Mouse (Mus musculus): ENCODE measurements around the gene Gcn1l1. TPM values are rescaled to one million over a fixed set of nuclear protein-coding genes. Genes with fewer than 3 reads are reported as not detected.
A peak's percentile ranks its signal among the peaks of the same experiment; 100 is the strongest.

Gene Gcn1l1
- polyA plus RNA-seq, 1 experiment from 2014 or later, result 56.0 TPM

DNA sequence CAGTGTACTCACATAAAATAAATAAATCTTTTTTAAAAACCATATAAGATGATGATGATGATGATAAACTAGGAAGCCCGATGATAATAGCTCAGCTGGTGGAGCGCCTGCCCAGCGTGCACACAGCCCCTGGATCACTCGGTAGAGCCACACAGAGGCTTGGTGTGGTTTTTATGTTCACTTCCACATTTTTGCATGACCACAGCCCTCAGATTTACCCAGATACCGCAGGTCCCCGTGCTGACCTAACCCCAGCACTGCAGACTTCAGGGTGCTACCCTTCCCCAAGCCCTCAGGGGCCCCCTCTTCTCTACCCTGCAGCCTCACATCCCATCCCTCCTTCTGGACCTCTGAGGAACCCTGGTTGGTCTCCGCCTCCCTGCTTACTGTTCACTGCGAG lies 63.0 kb downstream of the Gcn1l1 start:
- Histone ChIP-seq H3K9ac (ENCODE audit: low read depth, low read length) (no peak overlapping the region), H3K9me3 (ENCODE audit: control insufficient read depth, low read length) (no peaks in the 10 kb centered on the region), H3K4me2 (replicated peaks; ENCODE audit: low read depth, low read length) (no peak overlapping the region), H3K27me3 (ENCODE audit: control insufficient read depth, insufficient read depth, low read length) (no peaks in the 10 kb centered on the region), H3K36me3 (ENCODE audit: control insufficient read depth, insufficient read depth, low read length) (no peaks in the 10 kb centered on the region; the same call in 1 of the 2 replicates), H3K27ac (ENCODE audit: low read depth, low read length) (no peak overlapping the region), H3K4me3 (ENCODE audit: low read length) (no peak overlapping the region), H3K4me1 (ENCODE audit: control insufficient read depth, insufficient read depth, low read length) (peaks cover 7% of the 10 kb centered on the region)
- no peak for ATAC-seq (ENCODE audit: low FRiP score, low TSS enrichment)
- WGBS, result 73% methylated on average over 8 of the region's 8 CpGs

DNA sequence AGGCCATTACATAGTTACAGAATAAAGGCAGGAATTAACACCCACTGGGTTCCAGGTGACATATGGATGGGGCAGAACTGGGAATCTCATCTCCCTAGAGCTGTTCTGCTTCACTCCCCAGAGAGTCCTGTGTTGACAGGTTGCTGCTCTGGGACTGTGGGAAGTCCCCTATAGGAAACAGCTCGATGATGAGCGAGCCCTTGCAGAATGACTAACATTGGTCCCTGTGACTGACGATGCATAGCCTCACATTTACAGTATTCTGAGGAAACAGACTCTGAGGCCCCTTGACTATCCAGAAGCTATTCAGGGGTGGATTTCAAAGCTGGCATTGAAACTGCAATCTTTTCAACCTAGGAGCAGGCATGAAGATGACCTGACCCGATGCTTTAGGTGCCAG lies 64.6 kb downstream of the Gcn1l1 start:
- WGBS, result 83% methylated on average over 4 of the region's 4 CpGs
- no peaks in the 10 kb centered on the region for H3K36me3 ChIP-seq (ENCODE audit: control insufficient read depth, insufficient read depth, low read length)
- no peak for ATAC-seq (ENCODE audit: low FRiP score, low TSS enrichment)

DNA sequence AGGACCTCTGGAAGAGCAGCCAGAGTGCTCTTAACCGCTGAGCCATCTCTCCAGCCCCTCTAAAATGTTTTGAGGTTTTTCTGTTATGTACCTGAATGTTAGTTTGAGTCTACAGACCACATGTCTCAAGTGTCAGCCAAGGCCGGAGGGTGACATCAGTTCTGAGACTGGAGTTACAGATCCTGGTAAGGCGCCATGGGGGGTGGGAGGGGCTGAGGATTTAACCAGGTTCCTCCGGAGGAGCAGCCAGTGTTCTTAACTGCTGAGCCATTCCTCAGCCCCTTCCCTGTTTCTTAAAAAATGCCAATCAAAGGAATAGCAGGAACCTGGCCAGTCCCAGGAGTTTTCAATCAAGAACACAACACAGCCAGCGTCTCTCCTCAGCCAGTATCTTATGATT lies 65.2 kb downstream of the Gcn1l1 start:
- Histone ChIP-seq H3K27ac (ENCODE audit: low read depth, low read length) (no peak overlapping the region), H3K36me3 (ENCODE audit: control insufficient read depth, insufficient read depth, low read length) (no peaks in the 10 kb centered on the region), H3K9ac (ENCODE audit: low read depth, low read length) (no peak overlapping the region), H3K27me3 (ENCODE audit: control insufficient read depth, insufficient read depth, low read length) (no peaks in the 10 kb centered on the region), H3K9me3 (ENCODE audit: control insufficient read depth, low read length) (no peaks in the 10 kb centered on the region), H3K4me2 (replicated peaks; ENCODE audit: low read depth, low read length) (no peak overlapping the region), H3K4me3 (ENCODE audit: low read length) (no peak overlapping the region), H3K4me1 (ENCODE audit: control insufficient read depth, insufficient read depth, low read length) (peaks cover 10% of the 10 kb centered on the region)
- WGBS, result 46% methylated on average over 5 of the region's 5 CpGs
- ATAC-seq (ENCODE audit: low FRiP score, low TSS enrichment), result no peak

More for the DNA sequence above, 64.6 kb downstream of the Gcn1l1 start:
- no peak overlapping the region for H3K27ac ChIP-seq (ENCODE audit: low read depth, low read length)
- H3K4me1 ChIP-seq (ENCODE audit: control insufficient read depth, insufficient read depth, low read length), result peaks cover 10% of the 10 kb centered on the region
- no peak overlapping the region for H3K4me2 ChIP-seq (replicated peaks; ENCODE audit: low read depth, low read length)
- no peak overlapping the region for H3K4me3 ChIP-seq (ENCODE audit: low read length)
- H3K9ac ChIP-seq (ENCODE audit: low read depth, low read length), result no peak overlapping the region
- H3K9me3 ChIP-seq (ENCODE audit: control insufficient read depth, low read length), result no peaks in the 10 kb centered on the region
- no peaks in the 10 kb centered on the region for H3K27me3 ChIP-seq (ENCODE audit: control insufficient read depth, insufficient read depth, low read length)

DNA sequence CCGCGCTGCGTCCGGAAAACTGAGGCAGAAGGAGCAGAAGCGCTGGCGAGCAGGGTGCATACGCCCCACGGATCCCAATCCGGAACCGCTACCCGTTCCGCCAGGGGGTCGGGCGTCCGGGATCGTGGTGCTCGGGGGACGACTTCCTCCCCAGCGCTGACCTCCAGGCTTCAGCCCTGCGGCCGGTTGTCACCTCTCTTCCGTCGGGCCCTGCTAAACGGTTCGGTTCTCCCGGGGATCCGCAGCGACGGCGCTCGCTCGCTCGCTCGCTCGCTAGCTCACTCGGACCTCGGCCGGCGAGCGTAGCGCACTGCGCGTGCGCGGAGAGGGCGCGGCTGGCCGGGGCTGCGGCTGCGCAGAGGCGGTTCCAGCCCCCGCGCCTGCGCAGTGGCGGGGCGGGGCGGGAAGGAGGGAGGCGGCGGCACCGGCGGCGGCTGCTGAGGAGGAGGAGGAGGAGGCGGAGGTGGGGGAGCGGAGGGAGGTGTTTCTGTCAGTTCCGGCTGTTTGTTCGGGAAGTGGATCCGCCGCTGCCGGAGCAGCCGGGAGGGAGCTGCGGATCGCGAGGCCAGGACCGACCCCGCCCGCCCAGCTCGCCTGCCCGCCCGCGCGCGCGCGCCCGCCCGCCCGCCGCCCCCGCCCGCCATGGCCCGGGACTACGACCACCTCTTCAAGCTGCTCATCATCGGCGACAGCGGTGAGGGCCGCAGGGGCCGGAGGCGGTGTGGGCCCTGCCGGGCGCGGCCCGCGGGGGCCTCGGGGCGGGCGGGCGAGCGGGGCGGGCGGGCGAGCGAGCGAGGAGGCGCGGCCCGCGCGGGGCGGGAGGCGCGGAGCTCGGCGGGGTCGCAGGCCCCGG lies 66.7 kb downstream of the Gcn1l1 start, which contains the start of gene Rab35:
TSS of gene Rab35 (plus strand) at position 404 of the 853 bp plus-strand sequence.
- ATAC-seq (ENCODE audit: low FRiP score, low TSS enrichment), result peak; percentile 81
- no peaks in the 10 kb centered on the region for H3K36me3 ChIP-seq (ENCODE audit: control insufficient read depth, insufficient read depth, low read length)
- peak within 1 kb of the TSS; percentile 85 for H3K4me2 ChIP-seq (replicated peaks; ENCODE audit: low read depth, low read length)
- H3K9me3 ChIP-seq (ENCODE audit: control insufficient read depth, low read length), result no peaks in the 10 kb centered on the region
- peaks cover 10% of the 10 kb centered on the region for H3K4me1 ChIP-seq (ENCODE audit: control insufficient read depth, insufficient read depth, low read length)
- peak within 1 kb of the TSS; percentile 81 for H3K4me3 ChIP-seq (ENCODE audit: low read length)
- H3K27me3 ChIP-seq (ENCODE audit: control insufficient read depth, insufficient read depth, low read length), result no peaks in the 10 kb centered on the region
- peak within 1 kb of the TSS; percentile 77; the same call in 1 of the 2 replicates for H3K27ac ChIP-seq (ENCODE audit: low read depth, low read length)
- H3K9ac ChIP-seq (ENCODE audit: low read depth, low read length), result peak within 1 kb of the TSS; percentile 94
- 1% methylated on average over 72 of the region's 125 CpGs for WGBS

DNA sequence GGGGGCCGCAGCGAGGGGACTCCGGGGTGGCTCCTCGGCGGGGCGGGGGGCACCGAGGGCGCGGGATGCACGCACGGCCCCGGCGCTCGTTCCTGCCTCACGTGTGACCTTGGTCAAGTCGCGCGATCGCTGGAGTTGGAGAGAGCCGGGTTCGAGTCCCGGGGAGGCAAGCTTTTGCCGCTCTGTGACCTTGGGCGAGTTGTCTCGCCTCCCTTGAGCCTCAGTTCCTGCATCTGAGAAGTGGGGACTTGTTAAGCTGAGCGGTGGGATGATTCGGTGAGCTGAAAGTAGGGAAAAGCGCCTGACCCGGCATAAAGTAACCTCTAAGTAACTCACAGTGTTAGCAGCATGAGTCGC lies 67.3 kb downstream of the Gcn1l1 start:
- ATAC-seq (ENCODE audit: low FRiP score, low TSS enrichment), result peak; percentile 33

DNA sequence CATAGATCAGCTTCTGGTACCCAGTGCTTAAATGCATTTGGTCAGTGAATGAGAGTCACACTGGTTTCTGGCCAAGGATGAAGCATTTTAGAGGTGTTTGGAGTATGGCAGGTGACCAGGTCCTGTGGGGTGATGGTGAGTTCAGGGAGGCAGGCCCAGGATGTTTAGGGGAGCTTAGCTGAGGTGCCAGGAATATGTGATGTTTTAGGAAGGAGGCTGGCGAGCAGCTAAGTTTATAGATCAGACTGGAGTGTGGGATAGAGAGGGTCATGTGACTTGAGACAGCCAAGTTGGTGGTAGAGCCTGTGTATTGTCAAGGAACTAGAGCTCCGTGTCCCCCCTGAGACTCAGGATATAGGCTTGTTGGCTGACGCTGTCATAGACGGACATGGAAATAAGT lies 68.0 kb downstream of the Gcn1l1 start:
- no peak overlapping the region for H3K27ac ChIP-seq (ENCODE audit: low read depth, low read length)
- peaks cover 5% of the 10 kb centered on the region; the same call in 1 of the 2 replicates for H3K36me3 ChIP-seq (ENCODE audit: control insufficient read depth, insufficient read depth, low read length)
- H3K9me3 ChIP-seq (ENCODE audit: control insufficient read depth, low read length), result no peaks in the 10 kb centered on the region
- peaks cover 10% of the 10 kb centered on the region for H3K4me1 ChIP-seq (ENCODE audit: control insufficient read depth, insufficient read depth, low read length)
- no peak for ATAC-seq (ENCODE audit: low FRiP score, low TSS enrichment)
- peak overlapping the region; percentile 77 for H3K4me2 ChIP-seq (replicated peaks; ENCODE audit: low read depth, low read length)
- no peaks in the 10 kb centered on the region for H3K27me3 ChIP-seq (ENCODE audit: control insufficient read depth, insufficient read depth, low read length)
- peak overlapping the region; percentile 81 for H3K4me3 ChIP-seq (ENCODE audit: low read length)
- 69% methylated on average over 4 of the region's 4 CpGs for WGBS
- peak overlapping the region; percentile 94; the same call in 1 of the 2 replicates for H3K9ac ChIP-seq (ENCODE audit: low read depth, low read length)

More for the DNA sequence above, 67.3 kb downstream of the Gcn1l1 start:
- H3K27me3 ChIP-seq (ENCODE audit: control insufficient read depth, insufficient read depth, low read length), result no peaks in the 10 kb centered on the region
- H3K9ac ChIP-seq (ENCODE audit: low read depth, low read length), result peak overlapping the region; percentile 94
- under 1% methylated on average over 27 of the region's 30 CpGs for WGBS
- H3K9me3 ChIP-seq (ENCODE audit: control insufficient read depth, low read length), result no peaks in the 10 kb centered on the region
- peaks cover under 1% of the 10 kb centered on the region; the same call in 1 of the 2 replicates for H3K36me3 ChIP-seq (ENCODE audit: control insufficient read depth, insufficient read depth, low read length)
- peaks cover 10% of the 10 kb centered on the region for H3K4me1 ChIP-seq (ENCODE audit: control insufficient read depth, insufficient read depth, low read length)
- peak overlapping the region; percentile 81 for H3K4me3 ChIP-seq (ENCODE audit: low read length)
- H3K27ac ChIP-seq (ENCODE audit: low read depth, low read length), result 0 out of 2 replicates have a peak overlapping the region, but pooled peaks have one; percentile 8
- H3K4me2 ChIP-seq (replicated peaks; ENCODE audit: low read depth, low read length), result peak overlapping the region; percentile 77

DNA sequence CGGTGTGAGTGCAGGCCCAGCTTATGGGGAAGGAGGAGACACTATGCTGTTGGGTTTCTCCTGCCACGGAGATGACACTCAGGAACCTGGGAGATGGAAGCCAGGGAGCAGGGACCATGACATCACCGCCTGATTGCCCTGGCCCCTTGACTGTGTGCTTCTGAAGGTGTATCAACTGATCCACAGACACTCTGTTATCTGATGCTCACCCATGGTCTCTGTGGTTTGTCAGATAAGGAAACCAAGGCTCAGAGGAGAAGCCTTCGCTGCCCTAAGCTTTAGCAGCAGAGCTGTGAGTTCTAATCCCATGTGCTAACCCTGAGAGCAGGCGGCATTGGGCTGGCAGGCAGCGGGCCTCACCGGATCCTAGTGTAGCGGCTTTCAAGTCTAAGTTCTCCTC lies 69.0 kb downstream of the Gcn1l1 start:
- ATAC-seq (ENCODE audit: low FRiP score, low TSS enrichment), result no peak
- Histone ChIP-seq H3K9ac (ENCODE audit: low read depth, low read length) (peak overlapping the region; percentile 28; the same call in 1 of the 2 replicates), H3K4me1 (ENCODE audit: control insufficient read depth, insufficient read depth, low read length) (peaks cover 10% of the 10 kb centered on the region), H3K4me3 (ENCODE audit: low read length) (no peak overlapping the region), H3K4me2 (replicated peaks; ENCODE audit: low read depth, low read length) (no peak overlapping the region), H3K27ac (ENCODE audit: low read depth, low read length) (no peak overlapping the region), H3K27me3 (ENCODE audit: control insufficient read depth, insufficient read depth, low read length) (no peaks in the 10 kb centered on the region), H3K36me3 (ENCODE audit: control insufficient read depth, insufficient read depth, low read length) (peaks cover 13% of the 10 kb centered on the region), H3K9me3 (ENCODE audit: control insufficient read depth, low read length) (no peaks in the 10 kb centered on the region)
- 91% methylated on average over 8 of the region's 8 CpGs for WGBS

DNA sequence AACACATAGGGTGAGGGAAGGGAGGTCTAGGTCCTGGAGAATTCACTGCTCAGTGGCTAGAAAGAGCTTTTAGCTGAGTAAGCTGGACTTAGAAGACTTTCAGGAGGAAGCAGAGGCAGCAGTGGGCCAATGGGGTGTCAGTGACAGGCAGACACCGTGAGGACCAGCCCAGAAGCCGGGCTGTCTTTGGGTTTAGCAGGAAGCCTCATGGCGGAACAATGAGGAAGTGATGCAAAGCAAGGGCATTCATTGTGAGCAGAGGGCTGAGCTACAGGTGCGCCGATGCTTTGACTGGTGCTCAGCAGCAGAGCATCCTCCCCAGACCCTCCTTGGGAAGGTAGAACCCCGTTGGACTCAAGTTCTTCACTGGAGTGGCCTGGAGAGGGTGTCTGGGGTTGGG lies 70.5 kb downstream of the Gcn1l1 start:
- no peak overlapping the region for H3K9ac ChIP-seq (ENCODE audit: low read depth, low read length)
- peaks cover 28% of the 10 kb centered on the region for H3K36me3 ChIP-seq (ENCODE audit: control insufficient read depth, insufficient read depth, low read length)
- ATAC-seq (ENCODE audit: low FRiP score, low TSS enrichment), result no peak
- H3K4me3 ChIP-seq (ENCODE audit: low read length), result no peak overlapping the region
- H3K27ac ChIP-seq (ENCODE audit: low read depth, low read length), result no peak overlapping the region
- peaks cover 10% of the 10 kb centered on the region for H3K4me1 ChIP-seq (ENCODE audit: control insufficient read depth, insufficient read depth, low read length)
- H3K4me2 ChIP-seq (replicated peaks; ENCODE audit: low read depth, low read length), result no peak overlapping the region
- no peaks in the 10 kb centered on the region for H3K9me3 ChIP-seq (ENCODE audit: control insufficient read depth, low read length)
- no peaks in the 10 kb centered on the region for H3K27me3 ChIP-seq (ENCODE audit: control insufficient read depth, insufficient read depth, low read length)
- WGBS, result 71% methylated on average over 6 of the region's 6 CpGs

DNA sequence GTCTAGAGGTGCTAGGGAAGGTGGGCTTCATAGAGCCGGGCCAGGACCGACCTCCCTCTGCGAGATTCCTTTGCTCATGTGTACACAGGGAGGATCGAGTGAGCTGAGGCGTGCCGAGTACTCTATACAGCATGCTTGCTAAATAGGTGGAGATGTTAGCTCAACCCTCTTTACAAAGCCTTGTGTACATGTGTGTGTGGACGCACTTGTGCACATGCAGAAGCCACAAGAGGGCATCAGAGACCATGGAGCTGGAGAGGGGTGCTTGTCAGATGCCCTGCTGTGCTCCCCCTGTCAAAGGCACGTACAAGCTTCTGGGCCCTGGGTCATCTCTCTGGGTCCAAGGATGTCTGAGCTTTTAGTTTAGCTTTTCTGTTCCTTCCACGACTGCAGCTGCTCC lies 79.1 kb downstream of the Gcn1l1 start:
- H3K27me3 ChIP-seq (ENCODE audit: control insufficient read depth, insufficient read depth, low read length), result no peaks in the 10 kb centered on the region
- WGBS, result 90% methylated on average over 9 of the region's 9 CpGs

More for the DNA sequence above, 79.1 kb downstream of the Gcn1l1 start:
- H3K4me1 ChIP-seq (ENCODE audit: control insufficient read depth, insufficient read depth, low read length), result 0 out of 2 replicates have a peak, but pooled peaks cover 6% of the 10 kb centered on the region
- H3K4me2 ChIP-seq (replicated peaks; ENCODE audit: low read depth, low read length), result no peak overlapping the region
- H3K9ac ChIP-seq (ENCODE audit: low read depth, low read length), result no peak overlapping the region
- ATAC-seq (ENCODE audit: low FRiP score, low TSS enrichment), result no peak
- no peak overlapping the region for H3K4me3 ChIP-seq (ENCODE audit: low read length)
- H3K27ac ChIP-seq (ENCODE audit: low read depth, low read length), result no peak overlapping the region
- H3K9me3 ChIP-seq (ENCODE audit: control insufficient read depth, low read length), result no peaks in the 10 kb centered on the region
- peaks cover 81% of the 10 kb centered on the region for H3K36me3 ChIP-seq (ENCODE audit: control insufficient read depth, insufficient read depth, low read length)
